Mouse (Mus musculus): ENCODE data around the gene Sap25.
"Not testable (repeated sequence)": the region's sequence is repeated elsewhere in the genome, so short reads cannot be mapped to it uniquely, and the experiment has no call there.

The Sap25 gene

DNA sequence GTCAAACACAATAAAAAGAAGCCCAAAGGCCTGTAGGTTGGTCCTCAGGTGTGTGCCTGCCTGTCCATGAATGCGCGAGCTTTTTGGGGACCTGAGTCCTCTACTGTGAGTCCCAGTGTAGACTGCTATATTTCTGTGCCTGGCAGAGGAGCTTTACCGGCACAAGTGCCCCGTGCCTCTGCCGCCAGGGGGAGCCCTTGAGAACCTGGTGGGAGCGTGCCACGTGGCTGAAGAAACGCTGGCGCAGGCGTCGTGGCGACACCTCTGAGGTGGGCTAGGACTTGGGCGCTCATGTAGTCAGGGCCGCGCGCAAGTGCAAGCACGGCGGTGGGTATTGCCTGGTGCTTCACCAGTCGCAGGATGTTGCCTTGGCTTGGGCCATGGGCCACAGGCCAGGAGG, at the start of gene Sap25:
Sap25 (plus strand) TSS at position 281 of the 400 bp plus-strand sequence.
- no peak for DNase-seq (ENCODE audit: extremely low read depth, low read depth)

DNA sequence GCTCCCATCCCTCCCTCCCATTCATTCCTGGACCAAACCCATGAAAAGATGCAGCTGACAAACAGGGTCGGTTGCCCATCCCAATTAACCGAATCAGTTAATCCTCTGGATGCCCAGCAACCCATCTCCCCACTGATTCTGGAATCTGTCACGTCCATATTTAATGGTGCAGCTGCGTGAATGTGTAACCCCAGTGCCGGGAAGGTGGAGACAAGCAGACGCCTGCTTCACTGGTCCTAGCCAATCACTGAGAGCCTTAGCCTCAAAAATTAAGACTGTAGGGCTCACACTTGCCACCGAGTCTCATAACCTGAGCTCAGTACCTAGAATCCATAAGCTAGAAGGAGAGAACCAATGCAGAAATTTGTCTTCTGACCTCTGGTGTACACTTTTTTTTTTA, 45.2 kb upstream of the Sap25 start:
- DNase-seq (ENCODE audit: extremely low read depth, low read depth): no peak

DNA sequence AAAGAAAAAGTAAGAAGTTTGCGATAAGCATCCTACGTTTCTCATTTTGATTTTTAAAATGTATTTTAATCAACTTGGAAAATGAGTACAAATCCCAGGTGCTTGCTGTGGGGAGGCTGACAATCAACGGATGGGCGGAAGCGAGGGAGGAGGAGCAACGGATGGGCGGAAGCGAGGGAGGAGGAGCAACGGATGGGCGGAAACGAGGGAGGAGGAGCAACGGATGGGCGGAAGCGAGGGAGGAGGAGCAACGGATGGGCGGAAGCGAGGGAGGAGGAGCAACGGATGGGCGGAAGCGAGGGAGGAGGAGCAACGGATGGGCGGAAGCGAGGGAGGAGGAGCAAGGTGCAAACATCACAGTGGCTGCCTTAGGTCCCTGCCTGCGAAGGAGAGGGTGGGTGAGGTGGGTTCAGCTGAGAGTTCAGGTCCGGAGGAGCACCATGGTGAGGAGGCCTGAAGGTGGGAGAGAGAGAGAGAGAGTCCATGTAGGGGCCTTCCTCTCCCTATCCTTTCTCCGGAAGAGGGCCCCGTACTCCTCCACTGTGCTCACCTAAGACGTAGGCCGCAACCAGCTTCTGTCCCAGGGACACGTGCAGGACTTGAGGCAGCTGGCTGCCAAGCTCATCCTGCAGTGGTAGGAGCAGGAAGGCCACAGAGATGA, 44.4 kb upstream of the Sap25 start:
- DNase-seq (ENCODE audit: extremely low read depth, low read depth): no peak

DNA sequence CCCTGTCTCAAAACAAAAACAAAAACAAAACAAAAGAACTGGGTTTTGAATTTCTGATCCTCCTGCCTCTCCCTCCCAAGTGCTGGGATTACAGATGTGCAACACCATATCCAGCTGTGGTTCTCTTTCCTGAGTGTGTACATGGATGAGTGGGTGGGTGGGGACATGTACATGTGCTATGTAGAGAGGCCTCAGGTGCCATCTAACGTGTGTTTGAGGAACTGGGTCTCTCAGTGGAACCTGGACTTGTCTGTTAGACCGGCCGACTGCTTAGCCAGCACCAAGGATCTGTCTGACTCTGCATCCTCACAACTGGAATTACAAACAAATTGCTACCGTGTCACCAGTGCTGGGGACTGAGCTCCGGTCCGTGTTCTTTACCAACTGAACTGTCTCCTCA, 43.5 kb upstream of the Sap25 start:
- DNase-seq (ENCODE audit: extremely low read depth, low read depth): no peak

DNA sequence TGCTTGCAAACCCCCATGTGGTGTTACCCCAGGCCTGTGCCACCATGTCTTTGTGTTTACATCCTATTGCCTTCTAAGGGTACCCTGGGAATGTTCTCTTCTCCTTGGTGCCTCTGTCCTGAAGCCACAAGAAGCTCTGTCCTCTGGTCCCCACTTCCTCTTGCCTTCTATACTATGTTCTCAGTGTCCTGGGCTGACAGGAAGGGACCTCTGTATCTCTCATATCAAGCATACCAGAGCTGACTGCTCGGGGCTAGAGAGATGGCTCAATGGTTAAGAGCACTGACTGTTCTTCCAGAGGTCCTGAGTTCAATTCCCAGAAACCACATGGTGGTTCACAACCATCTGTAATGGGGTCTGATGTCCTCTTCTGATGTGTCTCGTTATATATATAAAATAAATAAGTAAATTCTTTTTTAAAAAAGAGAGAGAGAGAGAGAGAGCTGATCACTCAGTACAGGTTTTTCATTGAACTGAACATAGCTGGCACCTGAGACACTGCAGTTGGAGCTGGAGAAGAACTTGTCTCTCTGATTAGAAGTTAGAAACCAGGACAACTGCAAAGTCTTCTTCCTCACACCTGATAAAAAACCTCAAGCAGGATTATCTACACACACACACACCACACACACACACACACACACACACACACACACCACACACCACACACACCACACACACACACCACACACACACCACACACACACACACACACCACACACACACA, 42.9 kb upstream of the Sap25 start:
- peak; percentile 67 for DNase-seq (ENCODE audit: extremely low read depth, low read depth)

DNA sequence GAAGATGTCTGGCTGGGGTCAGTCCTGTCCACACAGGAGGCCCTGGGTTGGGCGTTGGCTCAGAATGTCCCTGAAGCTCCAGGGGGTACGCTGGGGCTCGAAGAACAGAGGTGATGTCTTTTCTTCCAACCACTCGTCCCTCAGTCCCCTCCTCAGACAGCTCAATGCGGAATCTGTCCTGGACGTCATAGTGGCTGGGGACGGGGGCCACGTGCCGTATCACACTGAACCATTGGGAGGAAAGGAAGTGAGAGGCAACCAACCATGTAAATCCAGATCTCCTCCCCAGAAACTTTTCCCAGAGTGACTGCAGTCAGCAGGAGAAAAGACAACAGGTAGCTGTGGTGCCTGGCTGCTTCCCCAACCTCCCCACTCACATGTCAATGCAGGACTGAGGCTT, 41.5 kb upstream of the Sap25 start:
- DNase-seq (ENCODE audit: extremely low read depth, low read depth): no peak

DNA sequence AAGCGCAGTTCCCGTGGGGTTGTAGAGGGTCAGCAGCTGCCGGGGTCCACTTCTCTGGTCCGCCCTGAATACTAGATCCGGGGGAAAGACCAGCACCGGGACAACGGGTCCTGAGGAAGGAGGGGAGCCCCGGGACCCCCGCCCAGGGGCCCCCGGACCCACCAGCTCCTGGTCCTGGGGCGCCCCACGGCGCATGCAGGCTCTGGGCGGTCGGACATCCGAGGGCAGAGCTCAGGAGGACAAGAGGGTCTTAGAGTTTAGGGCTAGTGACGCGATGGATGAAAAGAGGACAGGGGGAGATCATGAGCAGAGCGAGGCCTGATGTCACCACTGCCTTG, 40.9 kb upstream of the Sap25 start:
- DNase-seq (ENCODE audit: extremely low read depth, low read depth): no peak

DNA sequence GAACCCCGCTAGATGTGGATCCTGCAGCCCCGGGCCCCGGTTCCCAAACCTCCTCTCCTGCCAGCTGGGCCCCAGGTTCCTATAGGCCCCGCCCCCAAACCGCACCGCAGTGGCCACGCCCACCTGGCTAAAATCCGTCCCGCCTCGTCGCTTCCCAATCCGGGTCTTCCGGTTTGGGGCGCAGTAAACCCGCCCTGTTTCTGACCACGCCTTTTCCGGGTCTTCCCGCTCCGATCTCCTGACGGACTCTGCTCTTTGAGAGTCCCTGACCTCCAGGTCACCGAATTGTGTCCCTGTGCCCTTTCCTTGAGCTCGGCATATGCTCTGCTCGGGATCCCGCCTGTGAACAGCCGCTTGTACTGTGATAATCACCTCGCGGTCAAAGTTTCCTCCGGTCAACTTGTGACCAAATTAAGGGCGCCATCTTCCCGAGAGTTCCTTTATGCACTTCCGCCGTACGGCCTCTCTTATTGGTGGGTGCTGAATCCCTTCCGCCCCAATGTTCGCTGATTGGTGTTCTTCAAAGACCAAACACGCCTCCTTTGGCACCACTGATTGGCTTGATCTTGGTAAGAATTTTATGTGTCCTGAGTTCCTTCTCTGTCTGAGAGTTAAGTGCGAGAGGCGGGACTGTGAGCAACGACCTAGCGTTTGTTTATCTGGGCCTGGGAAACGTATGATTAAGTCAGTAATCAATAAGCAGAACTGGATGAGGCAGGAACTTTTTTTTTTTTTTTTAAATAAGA, 40.3 kb upstream of the Sap25 start, which contains the start of gene Mospd3:
Mospd3 (minus strand) TSS at position 440 of the 746 bp plus-strand sequence.
- DNase-seq (ENCODE audit: extremely low read depth, low read depth): peak; percentile 100

DNA sequence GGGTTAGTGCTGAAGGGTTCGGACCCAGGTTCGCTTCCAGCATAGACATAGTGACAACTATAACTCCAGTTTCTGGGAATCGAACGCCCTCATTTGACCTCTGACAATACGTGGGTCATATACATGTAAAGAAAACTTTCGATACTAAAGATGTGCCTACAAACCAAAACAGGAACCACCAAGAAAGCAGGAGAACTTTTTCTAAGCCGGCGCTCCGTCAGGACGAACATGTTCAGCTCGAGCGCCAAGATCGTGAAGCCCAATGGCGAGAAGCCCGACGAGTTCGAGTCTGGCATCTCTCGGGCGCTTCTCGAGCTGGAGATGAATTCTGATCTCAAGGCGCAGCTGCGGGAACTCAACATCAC, 39.8 kb upstream of the Sap25 start:
- no peak for DNase-seq (ENCODE audit: extremely low read depth, low read depth)

DNA sequence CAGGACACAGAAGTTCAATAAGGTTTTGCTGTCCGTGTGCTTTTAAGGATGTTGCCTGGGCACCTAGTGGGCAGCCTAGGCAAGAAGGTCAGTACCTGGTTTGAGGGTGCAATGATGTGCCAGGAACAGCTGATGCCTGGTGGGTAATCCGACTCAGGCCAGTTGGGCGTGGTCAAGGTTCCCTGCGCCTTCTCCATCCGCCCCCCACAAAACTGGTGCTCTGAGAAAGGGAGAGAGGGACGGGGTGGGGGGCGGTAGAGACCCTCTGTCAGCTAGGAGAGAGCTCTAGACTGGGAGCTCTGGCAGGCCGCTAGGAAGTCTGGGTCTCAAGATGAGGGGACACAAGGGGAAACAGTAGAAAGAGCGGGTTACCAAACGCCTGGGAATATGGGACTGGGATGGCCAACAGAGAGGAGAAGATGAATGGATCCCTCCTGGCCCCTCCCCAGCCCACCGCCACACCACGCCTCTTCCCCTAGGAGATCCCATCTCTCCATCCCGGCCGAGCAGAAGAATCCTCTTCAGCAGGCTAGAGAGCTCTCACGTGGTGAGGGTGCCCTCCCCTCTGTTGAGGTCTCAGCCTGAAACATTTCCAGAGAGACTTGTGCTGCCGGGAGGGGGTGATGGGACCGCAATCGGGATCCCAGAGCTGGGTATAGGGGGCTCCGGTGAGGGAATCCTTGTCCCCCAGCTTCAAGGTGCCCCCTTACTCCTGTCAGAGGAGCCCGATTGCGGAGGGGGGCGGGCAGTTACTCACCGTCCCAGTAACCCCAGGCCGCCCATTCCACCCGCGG, 33.1 kb upstream of the Sap25 start:
- DNase-seq (ENCODE audit: extremely low read depth, low read depth): no peak

DNA sequence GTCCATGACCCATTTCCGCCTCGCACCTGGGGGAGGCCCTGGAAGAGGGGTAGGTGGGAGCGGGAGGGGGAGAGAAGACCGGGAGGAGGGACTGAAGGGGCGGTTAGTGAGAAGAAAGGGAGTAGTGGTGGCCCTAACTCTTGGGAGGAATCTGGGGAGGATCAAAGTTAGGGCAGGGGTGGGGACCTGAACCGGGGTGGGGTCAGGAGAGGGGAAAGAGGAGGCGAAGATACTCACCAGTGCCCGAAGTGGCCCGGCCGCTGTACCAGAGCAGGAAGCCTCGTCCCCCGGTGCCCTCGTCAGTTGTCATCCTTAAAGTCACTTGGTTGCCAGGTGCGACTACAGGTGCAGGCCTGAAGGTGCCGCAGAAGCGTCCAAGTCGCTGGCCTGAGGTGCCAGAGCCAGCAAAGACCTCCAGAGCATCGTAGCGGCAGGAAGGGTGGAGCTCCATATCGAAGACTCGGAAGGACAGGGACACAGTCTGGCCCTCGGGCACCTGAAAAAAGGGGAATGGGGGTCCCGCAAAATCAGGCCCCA, 32.4 kb upstream of the Sap25 start:
- no peak for DNase-seq (ENCODE audit: extremely low read depth, low read depth)

DNA sequence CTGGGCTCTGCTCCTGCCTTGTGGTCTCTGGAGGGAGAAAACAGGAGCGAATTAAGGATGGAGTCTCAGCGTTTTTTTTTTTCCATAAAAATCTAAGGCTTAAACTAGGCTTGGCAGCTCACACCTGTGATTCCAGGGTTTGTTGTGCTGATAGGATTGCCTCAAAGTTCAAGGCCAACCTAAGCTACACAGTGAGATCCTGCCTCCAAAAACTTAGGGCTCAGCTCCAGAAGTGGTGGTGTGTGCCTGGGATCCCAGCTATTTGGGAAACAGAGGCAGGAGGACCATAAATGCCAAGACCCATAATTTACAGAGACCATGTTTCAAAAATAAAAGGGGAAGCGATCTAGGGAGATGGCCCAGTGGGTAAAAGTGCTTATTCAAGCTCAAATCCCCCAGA, 31.8 kb upstream of the Sap25 start:
- no peak for DNase-seq (ENCODE audit: extremely low read depth, low read depth)

DNA sequence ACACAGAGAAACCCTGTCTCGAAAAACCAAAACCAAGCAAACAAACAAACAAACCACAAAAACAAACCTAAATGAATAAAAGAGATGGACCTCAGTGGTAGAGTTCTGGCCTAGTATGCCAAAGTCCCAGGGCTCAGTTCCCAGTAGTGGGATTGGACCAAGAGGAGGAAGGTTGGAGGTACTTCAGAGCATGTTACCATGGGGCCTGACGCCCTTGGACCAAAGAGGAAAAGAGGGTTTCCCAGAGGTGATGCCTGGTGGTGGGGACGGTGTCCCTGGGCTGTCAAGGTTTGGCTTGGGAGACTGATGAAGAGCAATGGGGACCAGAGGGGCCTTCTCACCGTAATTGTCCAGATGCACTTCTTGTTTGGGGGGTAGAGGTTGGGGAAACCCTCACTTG, 31.1 kb upstream of the Sap25 start:
- DNase-seq (ENCODE audit: extremely low read depth, low read depth): no peak

DNA sequence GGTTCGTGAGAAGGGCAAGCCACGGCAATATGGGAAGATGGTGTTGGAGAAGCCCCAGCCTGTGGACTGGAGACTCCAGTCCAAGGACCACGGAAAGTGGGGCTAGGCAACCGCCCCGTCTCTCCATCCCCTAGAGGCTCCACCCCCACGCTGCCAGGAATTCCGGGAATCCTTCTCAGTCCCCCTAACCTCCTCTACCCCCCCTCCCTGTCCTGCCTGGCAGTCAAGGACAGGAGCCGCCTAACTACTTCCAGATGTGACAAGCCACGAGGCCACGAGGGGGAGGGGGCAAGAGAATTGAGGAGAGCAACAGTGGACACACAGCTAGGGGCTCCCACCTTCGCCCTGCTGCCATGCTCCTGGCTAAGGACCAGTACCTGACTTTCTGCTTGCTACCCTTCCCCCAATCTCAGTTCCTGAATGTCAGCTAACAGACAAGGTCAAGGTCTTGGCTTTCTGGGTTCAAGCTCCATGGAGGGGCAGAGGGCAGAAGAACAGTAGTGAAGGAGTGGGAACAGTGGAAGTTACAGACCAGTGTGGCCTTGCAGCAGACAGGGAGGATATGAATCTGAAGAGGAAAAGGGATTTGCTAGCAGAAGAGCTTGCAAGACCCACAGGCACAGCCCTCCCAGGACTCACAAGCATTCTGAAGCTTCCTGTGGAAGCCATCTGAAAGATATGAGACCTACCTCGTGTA, 30.4 kb upstream of the Sap25 start:
- DNase-seq (ENCODE audit: extremely low read depth, low read depth): no peak

DNA sequence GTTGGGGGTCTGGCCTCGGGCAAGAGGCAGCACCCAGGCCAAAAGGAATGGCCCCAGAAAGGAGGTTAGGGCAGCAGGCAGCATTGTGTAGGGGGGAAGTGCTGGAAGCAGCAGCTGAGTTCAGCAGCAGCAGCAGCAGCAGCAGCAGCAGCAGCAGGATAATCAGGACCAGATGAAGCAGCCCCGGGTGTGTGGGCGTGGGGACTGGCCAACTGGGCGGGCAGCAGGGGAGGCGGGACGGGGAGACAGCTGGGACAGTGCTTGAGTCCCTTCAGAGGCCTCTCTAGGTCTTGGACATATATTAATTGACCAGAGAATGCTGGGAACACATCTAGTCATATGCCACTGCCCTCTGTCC, 29.9 kb upstream of the Sap25 start:
- DNase-seq (ENCODE audit: extremely low read depth, low read depth): no peak

DNA sequence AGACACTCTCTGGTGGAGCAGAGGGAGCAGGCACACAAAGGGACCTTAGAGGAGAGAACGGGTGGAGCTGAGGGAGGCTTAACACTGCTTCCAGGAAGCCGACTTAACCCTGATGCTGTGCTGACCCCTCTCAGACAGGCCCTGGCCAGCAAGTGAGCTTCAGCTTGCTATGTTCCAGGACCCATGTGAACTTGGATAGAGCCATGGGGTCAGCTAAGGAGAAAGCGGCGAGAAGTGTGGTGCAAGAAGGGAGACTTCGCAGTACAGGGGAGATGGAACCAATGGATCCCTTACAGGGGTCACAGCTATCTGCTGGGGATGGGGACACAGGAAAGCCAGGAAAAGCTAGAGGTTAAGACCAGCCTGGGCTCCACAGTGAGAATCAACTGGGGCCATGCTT, 28.1 kb upstream of the Sap25 start:
- no peak for DNase-seq (ENCODE audit: extremely low read depth, low read depth)

DNA sequence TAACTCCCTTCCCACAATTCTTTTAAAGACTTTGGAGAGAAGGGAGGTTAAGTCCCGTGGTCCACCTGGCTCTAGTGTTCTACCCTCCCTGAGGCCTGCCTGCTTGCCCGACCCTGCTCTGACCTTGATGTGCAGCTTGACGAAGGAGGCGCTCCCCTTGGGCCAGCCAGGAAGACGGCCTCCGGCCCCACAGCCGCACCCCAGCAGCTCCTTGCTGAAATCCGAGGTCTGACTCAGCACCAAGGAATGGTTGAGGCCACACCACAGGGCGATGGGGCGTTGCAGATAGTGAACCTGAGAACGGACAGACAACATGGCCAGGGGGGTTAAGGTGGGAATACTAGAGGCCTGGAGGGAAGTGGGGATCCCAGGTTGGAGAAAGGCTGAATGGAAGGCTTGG, 27.6 kb upstream of the Sap25 start, which contains the start of gene Pcolce:
Pcolce (minus strand) TSS at position 235 of the 400 bp plus-strand sequence.
- no peak for DNase-seq (ENCODE audit: extremely low read depth, low read depth)

DNA sequence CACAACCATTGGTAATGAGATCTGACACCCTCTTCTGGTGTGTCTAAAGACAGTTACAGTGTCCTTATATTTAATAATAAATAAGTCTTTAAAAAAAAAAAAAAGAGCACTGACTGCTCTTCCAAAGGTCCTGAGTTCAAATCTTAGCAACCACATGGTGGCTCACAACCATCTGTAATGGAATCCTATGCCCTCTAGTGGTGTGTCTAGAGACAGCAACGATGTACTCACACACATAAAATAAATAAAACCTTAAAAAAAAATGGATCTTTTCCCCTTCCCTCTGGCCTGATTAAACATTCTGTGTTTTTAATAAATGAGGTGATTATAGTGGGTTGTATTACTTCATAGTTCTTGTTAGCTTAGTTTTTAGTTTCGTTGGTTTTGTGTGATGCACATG, 26.2 kb upstream of the Sap25 start:
- DNase-seq (ENCODE audit: extremely low read depth, low read depth): not testable (repeated sequence)

DNA sequence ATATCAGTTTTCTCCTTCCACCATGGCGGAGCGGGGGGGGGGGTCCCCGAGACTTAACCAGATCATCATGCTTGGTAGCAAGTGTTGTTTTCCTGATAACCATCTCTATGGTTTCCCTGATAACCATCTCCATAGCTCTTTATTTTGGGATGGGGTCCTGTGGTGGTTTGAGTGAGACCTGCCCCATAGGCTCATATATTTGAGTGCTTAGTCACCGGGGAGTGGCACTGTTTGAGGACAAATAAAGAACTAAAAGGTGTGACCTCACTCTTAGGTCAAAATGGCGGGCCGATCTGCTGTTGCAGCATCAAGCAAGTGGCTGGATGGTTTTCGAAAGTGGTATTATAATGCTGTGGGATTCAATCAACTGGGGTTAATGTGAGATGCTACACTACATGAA, 25.8 kb upstream of the Sap25 start:
- no peak for DNase-seq (ENCODE audit: extremely low read depth, low read depth)

DNA sequence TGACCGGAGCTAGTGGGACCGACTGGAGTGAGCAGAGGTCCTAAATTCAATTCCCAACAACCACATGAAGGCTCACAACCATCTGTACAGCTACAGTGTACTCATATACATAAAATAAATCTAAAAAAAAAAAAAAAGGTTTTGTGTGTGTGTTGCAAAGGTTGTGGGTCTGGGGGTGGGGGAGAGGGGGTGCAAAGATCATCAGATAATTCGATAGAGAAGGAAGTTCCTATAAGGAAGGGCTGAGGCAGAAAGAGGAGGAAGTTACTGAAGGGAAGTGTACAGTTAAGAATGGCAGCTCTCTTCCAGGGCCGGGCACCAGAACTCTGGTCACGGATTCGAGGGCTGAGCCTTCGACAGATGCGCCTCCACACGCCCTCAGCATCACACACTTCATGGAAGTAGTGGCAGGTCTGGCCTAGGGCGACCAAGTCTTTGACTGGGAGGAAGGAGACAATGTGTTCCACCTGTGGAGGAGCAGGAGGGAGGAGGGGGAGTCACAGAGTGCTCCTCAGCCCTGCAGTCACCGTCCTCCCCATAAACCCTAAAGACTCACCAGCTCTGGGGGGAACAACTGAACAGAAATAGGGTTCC, 17.1 kb upstream of the Sap25 start:
- DNase-seq (ENCODE audit: extremely low read depth, low read depth): no peak

DNA sequence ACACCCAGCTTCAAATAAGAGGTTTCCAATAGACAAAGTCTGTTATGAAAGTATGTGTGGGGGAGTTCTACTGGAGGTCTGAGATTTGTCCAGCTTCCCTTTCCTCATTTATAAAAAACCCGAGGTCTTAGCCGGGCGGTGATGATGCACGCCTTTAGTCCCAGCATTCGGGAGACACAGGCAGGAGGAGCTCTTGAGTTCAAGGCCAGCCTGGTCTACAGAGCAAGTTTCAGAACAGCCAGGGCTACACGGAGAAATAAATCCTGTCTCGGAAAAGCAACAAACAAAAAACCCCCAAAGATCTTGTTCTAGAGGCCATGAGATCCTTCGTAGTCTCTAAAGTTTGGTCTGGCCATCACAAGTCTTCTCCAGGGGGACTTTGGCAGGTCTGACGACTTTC, 13.1 kb upstream of the Sap25 start:
- DNase-seq (ENCODE audit: extremely low read depth, low read depth): no peak
